Mouse (Mus musculus) stomach, embryonic 14.5 days (tissue): ENCODE data around the gene Ciapin1. TPM values are rescaled to one million over a fixed set of nuclear protein-coding genes. Genes with fewer than 3 reads are reported as not detected.
A peak's percentile ranks its signal among the peaks of the same experiment; 100 is the strongest.

ENCODE experiments used
- ATAC-seq: fragments of 200-750 bp; cut with Nextera tagmentation; 2 replicates; pipeline ENCODE4 v1.8.0; 2017; ENCODE audit warnings: low read depth, moderate TSS enrichment; ENCODE audit not compliant: insufficient number of reproducible peaks, insufficient read depth, low FRiP score
- H3K27ac ChIP-seq: fragments of 300-500 bp; sonication (generic); 2 replicates; pipeline ENCODE4 v1.5.1; 2014; ENCODE audit warnings: mild to moderate bottlenecking, low read length, moderate library complexity, mixed read lengths
- H3K27me3 ChIP-seq: fragments of 300-500 bp; sonication (generic); 2 replicates; pipeline ENCODE4 v1.6.1; 2014; ENCODE audit warnings: low read length, control low read depth, mixed read lengths; ENCODE audit not compliant: control insufficient read depth, insufficient read depth
- H3K36me3 ChIP-seq: fragments of 300-500 bp; sonication (generic); 2 replicates; pipeline ENCODE4 v1.6.1; 2014; ENCODE audit warnings: mild to moderate bottlenecking, control low read depth, low read length, moderate library complexity, mixed read lengths; ENCODE audit not compliant: control insufficient read depth, insufficient read depth
- H3K4me1 ChIP-seq: fragments of 300-500 bp; sonication (generic); 2 replicates; pipeline ENCODE4 v1.6.1; 2014; ENCODE audit warnings: low read length, control low read depth, mixed read lengths; ENCODE audit not compliant: control insufficient read depth, insufficient read depth
- H3K4me2 ChIP-seq: fragments of 300-500 bp; sonication (generic); replicated peaks from 2 replicates; pipeline ENCODE4 v1.6.1; 2014; ENCODE audit warnings: low read depth, low read length, control low read depth
- H3K4me3 ChIP-seq: fragments of 300-500 bp; sonication (generic); 2 replicates; pipeline ENCODE4 v1.5.1; 2014; ENCODE audit warnings: low read depth, low read length, control low read depth
- H3K9ac ChIP-seq: fragments of 300-500 bp; sonication (generic); replicated peaks from 2 replicates; pipeline ENCODE4 v1.6.1; 2014; ENCODE audit warnings: low read depth, mild to moderate bottlenecking, control low read depth, low read length, moderate library complexity, mixed read lengths
- H3K9me3 ChIP-seq: fragments of 300-500 bp; sonication (generic); 2 replicates; pipeline ENCODE4 v1.6.1; 2016; ENCODE audit warnings: low read depth, low read length, control low read depth; ENCODE audit not compliant: control insufficient read depth
- WGBS: fragments of 180-500 bp; shearing (Covaris S2); extraction: QIAGEN DNeasy Blood & Tissue Kit; methylation state at CpG from one replicate; pipeline ENCODE4 v1.1.7; 2014; 5-methylcytosine and 5-hydroxymethylcytosine counted together
- polyA plus RNA-seq: library from polyadenylated mRNA; unstranded; fragments of >200 nt; fragmentation: Nextera tagmentation; extraction: Ambion mirVana; gene quantifications from 2 replicates; pipeline ENCODE4 v1.2.1, GENCODE M21; 2014

Ciapin1 gene
- polyA plus RNA-seq, 1 experiment from 2014 or later = 96.2 TPM

GRCm38 (mm10) chr8:94807506-94807905 lies 30.7 kb downstream of the Ciapin1 start:
- H3K4me3 ChIP-seq = no peak overlapping the region
- WGBS = 62% methylated on average over 7 of the region's 7 CpGs
- ATAC-seq = no peak
- H3K9me3 ChIP-seq = no peaks in the 10 kb centered on the region
- H3K36me3 ChIP-seq = no peaks in the 10 kb centered on the region
- 0 out of 2 replicates have a peak, but pooled peaks cover under 1% of the 10 kb centered on the region for H3K4me1 ChIP-seq
- H3K27me3 ChIP-seq = no peaks in the 10 kb centered on the region
- H3K4me2 ChIP-seq = no peak overlapping the region
- H3K9ac ChIP-seq = no peak overlapping the region
- H3K27ac ChIP-seq = no peak overlapping the region

DNA sequence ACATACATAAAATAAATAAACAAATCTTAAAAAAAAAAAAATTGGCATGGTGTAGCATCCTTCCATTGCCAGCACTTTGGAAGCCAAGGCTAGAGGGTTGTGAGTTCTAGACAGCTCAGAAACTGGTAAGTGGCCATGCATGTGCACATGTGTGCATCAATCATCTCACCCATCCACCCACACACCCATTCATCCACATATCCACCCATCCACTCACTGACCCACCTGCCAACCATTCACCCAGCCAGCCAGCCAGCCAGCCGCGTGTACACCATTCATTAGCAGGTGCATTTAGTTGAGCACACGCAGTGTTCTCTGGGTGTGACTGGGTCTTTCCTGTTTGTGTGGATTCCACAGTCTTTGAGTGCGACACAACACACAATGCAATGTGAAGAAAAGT lies 32.3 kb downstream of the Ciapin1 start:
- no peaks in the 10 kb centered on the region for H3K4me1 ChIP-seq
- H3K9ac ChIP-seq = no peak overlapping the region
- WGBS = 64% methylated on average over 4 of the region's 4 CpGs

GRCm38 (mm10) chr8:94804546-94805340 lies 33.4 kb downstream of the Ciapin1 start:
- Histone ChIP-seq H3K27me3 (no peaks in the 10 kb centered on the region), H3K27ac (no peak overlapping the region), H3K36me3 (no peaks in the 10 kb centered on the region), H3K4me1 (no peaks in the 10 kb centered on the region), H3K9me3 (no peaks in the 10 kb centered on the region), H3K9ac (no peak overlapping the region), H3K4me2 (no peak overlapping the region), H3K4me3 (no peak overlapping the region)
- ATAC-seq = no peak
- 67% methylated on average over 10 of the region's 10 CpGs for WGBS

More for the DNA sequence above, 32.3 kb downstream of the Ciapin1 start:
- Histone ChIP-seq H3K27me3 (no peaks in the 10 kb centered on the region), H3K9me3 (no peaks in the 10 kb centered on the region), H3K36me3 (no peaks in the 10 kb centered on the region), H3K4me3 (no peak overlapping the region), H3K27ac (no peak overlapping the region), H3K4me2 (no peak overlapping the region)
- no peak for ATAC-seq

DNA sequence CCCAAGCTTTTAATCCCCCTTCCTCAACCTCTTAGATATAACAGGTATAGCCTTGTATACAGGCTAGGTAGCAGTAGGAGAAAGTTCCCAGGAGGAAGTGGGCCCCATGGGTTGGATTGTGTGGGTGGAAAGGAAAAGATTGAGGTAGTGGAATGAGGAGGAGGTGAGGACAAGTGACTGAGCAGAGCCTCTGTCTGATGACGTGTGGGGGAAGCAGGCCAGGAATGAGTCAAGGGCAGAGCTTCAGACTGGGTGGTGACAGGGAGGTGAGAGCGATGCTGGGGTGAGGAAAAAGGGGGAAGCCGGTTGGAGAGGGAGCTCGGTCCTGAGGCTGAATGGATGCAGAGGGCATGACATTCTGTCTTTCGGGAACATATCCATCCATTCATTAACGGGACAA lies 34.6 kb downstream of the Ciapin1 start:
- Histone ChIP-seq H3K4me3 (no peak overlapping the region), H3K9ac (no peak overlapping the region), H3K9me3 (no peaks in the 10 kb centered on the region), H3K27ac (no peak overlapping the region), H3K27me3 (no peaks in the 10 kb centered on the region), H3K4me2 (no peak overlapping the region), H3K36me3 (no peaks in the 10 kb centered on the region), H3K4me1 (no peaks in the 10 kb centered on the region)
- 62% methylated on average over 6 of the region's 6 CpGs for WGBS
- ATAC-seq = no peak

DNA sequence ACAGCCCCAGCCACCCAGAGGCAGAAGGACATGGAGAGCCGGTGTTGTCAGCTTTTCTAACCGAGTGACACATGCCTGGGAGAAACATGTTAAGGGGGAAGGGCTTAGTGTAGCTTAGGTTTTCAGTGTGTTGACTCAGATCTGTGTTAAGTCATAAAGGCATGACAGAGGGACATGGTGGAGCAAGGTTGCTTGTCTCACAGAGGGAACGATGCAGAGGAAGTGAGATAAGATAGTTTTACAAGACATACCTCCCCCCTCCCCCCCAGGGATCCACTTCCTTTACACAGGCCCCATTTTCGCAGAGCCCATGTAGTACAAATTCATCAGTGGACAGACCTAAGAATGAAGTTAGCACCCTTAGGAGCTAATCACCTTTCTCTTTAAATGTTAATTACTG lies 35.8 kb downstream of the Ciapin1 start:
- H3K4me1 ChIP-seq = no peaks in the 10 kb centered on the region
- H3K9me3 ChIP-seq = no peaks in the 10 kb centered on the region
- 69% methylated on average over 4 of the region's 4 CpGs for WGBS
- H3K27me3 ChIP-seq = no peaks in the 10 kb centered on the region
- H3K4me3 ChIP-seq = no peak overlapping the region
- no peak overlapping the region for H3K4me2 ChIP-seq
- ATAC-seq = no peak
- no peak overlapping the region for H3K9ac ChIP-seq
- no peaks in the 10 kb centered on the region for H3K36me3 ChIP-seq
- no peak overlapping the region for H3K27ac ChIP-seq

DNA sequence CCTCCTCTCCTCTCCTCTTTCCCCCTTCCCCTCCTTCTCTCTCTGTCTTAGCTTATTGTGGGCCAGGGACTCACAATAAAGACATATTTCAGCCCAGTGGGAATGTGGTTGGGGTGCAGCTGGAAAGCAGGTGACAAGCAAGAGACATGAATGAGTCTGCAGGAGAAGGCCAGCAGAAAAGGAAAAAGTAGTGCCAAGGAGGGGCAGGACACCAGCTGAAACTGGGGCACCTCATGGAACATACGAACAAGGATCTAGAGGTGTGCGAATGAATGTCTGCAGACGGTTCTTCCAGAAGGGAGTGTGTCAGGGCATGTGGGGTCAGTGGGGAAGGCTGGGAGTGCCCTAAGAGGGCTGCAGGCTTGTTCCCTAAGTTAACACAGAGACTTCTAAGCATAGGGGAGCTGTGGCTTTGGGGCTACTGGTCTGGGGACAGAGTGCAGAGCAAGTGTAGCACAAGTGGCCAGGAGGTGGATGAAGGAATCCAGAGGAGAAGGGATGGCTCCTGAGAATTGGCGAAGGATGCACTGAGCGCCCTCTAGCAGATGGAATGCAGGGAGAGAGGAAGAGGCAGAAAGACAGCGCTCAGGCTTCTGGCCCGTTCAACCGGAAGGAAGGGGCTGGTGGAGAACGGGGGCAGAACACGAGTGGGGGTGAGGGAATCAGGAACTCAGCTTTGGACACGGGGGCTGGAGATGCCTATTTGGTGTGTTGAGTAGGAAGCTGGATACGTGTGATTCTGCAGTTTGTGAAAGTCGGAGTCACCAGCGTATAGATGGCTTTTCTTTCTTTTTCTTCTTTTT lies 36.7 kb downstream of the Ciapin1 start:
- Histone ChIP-seq H3K27ac (no peak overlapping the region), H3K36me3 (no peaks in the 10 kb centered on the region), H3K4me1 (no peaks in the 10 kb centered on the region), H3K4me2 (0 out of 2 replicates have a peak overlapping the region, but pooled peaks have one; percentile 13), H3K9me3 (no peaks in the 10 kb centered on the region), H3K9ac (no peak overlapping the region), H3K4me3 (no peak overlapping the region), H3K27me3 (no peaks in the 10 kb centered on the region)
- 44% methylated on average over 14 of the region's 14 CpGs for WGBS
- 0 out of 2 replicates have a peak, but pooled peaks have one; percentile 18 for ATAC-seq

DNA sequence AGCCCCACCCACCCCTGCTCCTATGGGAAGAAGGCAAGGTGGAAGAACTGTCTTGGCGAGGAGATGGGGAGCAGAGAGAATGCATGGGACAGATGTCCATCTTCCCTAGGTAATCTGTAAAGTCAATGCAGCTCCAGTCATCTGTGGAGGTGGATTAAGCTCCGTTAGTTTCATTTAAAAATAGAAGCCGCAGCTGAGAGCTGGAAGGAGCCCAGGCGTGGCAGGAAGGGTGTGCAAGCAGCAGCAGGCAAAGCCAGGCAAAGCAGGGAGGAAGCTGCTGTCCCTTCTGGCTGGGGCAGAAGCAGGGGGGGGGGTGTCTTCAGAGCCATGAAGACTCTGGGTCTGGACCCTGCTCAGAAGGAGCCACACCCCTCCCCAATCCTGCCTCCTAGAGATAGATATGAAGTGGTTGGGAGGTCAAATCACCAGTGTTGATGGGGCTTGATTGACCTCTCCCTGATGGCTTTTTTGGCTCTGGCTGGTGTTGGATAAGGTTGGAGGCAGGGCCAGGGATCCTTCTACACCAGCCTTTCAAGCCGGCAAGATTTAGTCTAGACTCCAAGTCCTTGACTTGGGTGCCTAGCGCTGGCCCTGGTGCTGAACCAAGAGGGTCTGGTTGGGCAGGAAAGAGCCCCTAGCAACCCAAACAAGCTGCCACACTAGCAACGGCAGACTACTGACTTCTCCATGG lies 37.7 kb downstream of the Ciapin1 start:
- Histone ChIP-seq H3K9me3 (no peaks in the 10 kb centered on the region), H3K4me1 (no peaks in the 10 kb centered on the region), H3K4me3 (no peak overlapping the region), H3K36me3 (no peaks in the 10 kb centered on the region), H3K27me3 (no peaks in the 10 kb centered on the region), H3K27ac (no peak overlapping the region), H3K4me2 (no peak overlapping the region), H3K9ac (no peak overlapping the region)
- 55% methylated on average over 7 of the region's 7 CpGs for WGBS
- ATAC-seq = no peak

- Histone ChIP-seq H3K36me3 (no peaks in the 10 kb centered on the region), H3K27me3 (no peaks in the 10 kb centered on the region), H3K27ac (no peak overlapping the region), H3K9me3 (no peaks in the 10 kb centered on the region), H3K4me2 (no peak overlapping the region), H3K4me3 (no peak overlapping the region), H3K9ac (no peak overlapping the region), H3K4me1 (no peaks in the 10 kb centered on the region)
- WGBS = 93% methylated on average over 2 of the region's 2 CpGs
- ATAC-seq = no peak
Observed at GRCm38 (mm10) chr8:94794782-94795181, 43.4 kb downstream of the Ciapin1 start.
